ENCODE assay signal across 23 mouse cellular contexts in the genomic region with DNA sequence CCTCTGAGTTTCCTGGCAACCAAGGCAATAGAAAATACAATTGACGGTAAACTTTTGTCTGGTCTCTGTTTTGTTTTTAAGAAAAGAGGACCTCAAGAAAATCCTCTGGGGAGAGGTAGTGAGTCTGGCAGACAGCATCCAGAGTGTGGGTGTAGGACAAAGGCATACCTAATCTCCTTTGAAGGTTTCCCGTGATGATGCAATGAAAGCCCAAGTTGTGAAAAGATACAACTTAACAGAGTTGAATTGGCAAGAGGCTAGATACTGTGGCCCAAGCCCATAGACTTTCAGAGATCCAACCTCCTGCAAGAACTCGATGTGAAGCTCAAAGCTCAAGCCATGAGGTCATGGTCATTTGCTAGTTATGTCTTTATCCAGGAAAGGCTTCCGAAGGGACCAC.
DNase-seq lines count a peak whose midpoint lies in the region; ATAC-seq lines count a peak whose summit lies in the region.
"Had no signal": no experiment of that assay in that cellular context is flagged by ENCODE, and none has a peak within 500 bp of the region (broad histone marks: within the 10 kb centered on the region; RNA-seq: fewer than 3 reads in every experiment).

No protein-coding gene starts in this region.

- no peaks in the 10 kb centered on the region for H3K27me3 ChIP-seq in midbrain, embryonic 10.5 days (ENCODE audit: low read depth, poor library complexity, severe bottlenecking)
- H3K27me3 ChIP-seq in midbrain, embryonic 15.5 days (replicated peaks) = no peaks in the 10 kb centered on the region
- no peaks in the 10 kb centered on the region for H3K27me3 ChIP-seq in midbrain, embryonic 11.5 days (ENCODE audit: control insufficient read depth, insufficient read depth, low read length)
- no peaks in the 10 kb centered on the region for H3K27me3 ChIP-seq in midbrain, embryonic 13.5 days
- H3K27me3 ChIP-seq: CH12.LX, Patski had no signal

- no peak overlapping the region for H3K4me3 ChIP-seq in midbrain, embryonic 10.5 days
- no peak overlapping the region for H3K4me3 ChIP-seq in midbrain, embryonic 15.5 days
- no peak overlapping the region for H3K4me3 ChIP-seq in midbrain, embryonic 11.5 days (ENCODE audit: low read depth, low read length)
- no peak overlapping the region for H3K4me3 ChIP-seq in midbrain, embryonic 13.5 days (replicated peaks)

- no peak overlapping the region for H3K4me2 ChIP-seq in midbrain, embryonic 15.5 days
- no peak overlapping the region for H3K4me2 ChIP-seq in midbrain, embryonic 11.5 days
- no peak overlapping the region for H3K4me2 ChIP-seq in midbrain, embryonic 13.5 days (replicated peaks)

- H3K27ac ChIP-seq in midbrain, embryonic 10.5 days (replicated peaks) = 0 out of 2 replicates have a peak overlapping the region, but pooled peaks have one; percentile 17
- H3K27ac ChIP-seq in midbrain, embryonic 15.5 days = no peak overlapping the region
- H3K27ac ChIP-seq in midbrain, embryonic 11.5 days (ENCODE audit: low read depth, low read length) = no peak overlapping the region
- H3K27ac ChIP-seq in midbrain, embryonic 13.5 days = no peak overlapping the region

- no peak for ATAC-seq in midbrain, embryonic 15.5 days (replicated peaks)
- no peak for ATAC-seq in midbrain, embryonic 11.5 days (ENCODE audit: low FRiP score)
- ATAC-seq in midbrain, embryonic 13.5 days = no peak
- ATAC-seq: activated CD4-positive, CD25-positive, alpha-beta regulatory T cell, adult 4 months; CD4-positive, CD25-positive, alpha-beta regulatory T cell, adult 4 months; Patski had no signal

- H3K4me1 ChIP-seq in midbrain, embryonic 10.5 days = peaks cover 11% of the 10 kb centered on the region
- H3K4me1 ChIP-seq in midbrain, embryonic 15.5 days = peaks cover 1% of the 10 kb centered on the region; the same call in 1 of the 2 replicates
- H3K4me1 ChIP-seq in midbrain, embryonic 11.5 days (ENCODE audit: control insufficient read depth, insufficient read depth, low read length) = no peaks in the 10 kb centered on the region
- no peaks in the 10 kb centered on the region for H3K4me1 ChIP-seq in midbrain, embryonic 13.5 days (replicated peaks)

- WGBS in midbrain, embryonic 10.5 days = 67% methylated on average over 4 of the region's 4 CpGs
- 46% methylated on average over 4 of the region's 4 CpGs for WGBS in midbrain, embryonic 15.5 days
- 58% methylated on average over 4 of the region's 4 CpGs for WGBS in midbrain, embryonic 11.5 days
- 44% methylated on average over 4 of the region's 4 CpGs for WGBS in midbrain, embryonic 13.5 days

- no peak for DNase-seq in midbrain, embryonic 10.5 days (ENCODE audit: low spot score)
- DNase-seq in midbrain, embryonic 11.5 days (ENCODE audit: low spot score, missing footprints) = peak; percentile 77
- DNase-seq in fat pad, adult 2 months (ENCODE audit: extremely low read depth, low read depth, low spot score) = peak; percentile 67
- peak; percentile 75 for DNase-seq in gonadal fat pad, adult 2 months (ENCODE audit: low read depth)
- DNase-seq in T-cell, adult 2 months (ENCODE audit: low spot score) = no peak
- no peak for DNase-seq in spleen, adult 12 weeks (ENCODE audit: low spot score)
- DNase-seq: adrenal gland, adult 2 months; adrenal gland, adult 8-10 months; adrenal gland, postnatal 10 days; adrenal gland, postnatal 14 days; adrenal gland, postnatal 25 days; adrenal gland, postnatal 36 days; B cell, adult 2 months; cerebellum, adult 11 months; cerebellum, adult 11-12 months; cerebellum, adult 18-20 months had no signal

- no peaks in the 10 kb centered on the region for H3K36me3 ChIP-seq in midbrain, embryonic 10.5 days
- H3K36me3 ChIP-seq in midbrain, embryonic 15.5 days (replicated peaks) = no peaks in the 10 kb centered on the region
- H3K36me3 ChIP-seq in midbrain, embryonic 11.5 days (ENCODE audit: control insufficient read depth, insufficient read depth, low read length) = no peaks in the 10 kb centered on the region
- H3K36me3 ChIP-seq in midbrain, embryonic 13.5 days = no peaks in the 10 kb centered on the region
- H3K36me3 ChIP-seq: G1E had no signal

- no peaks in the 10 kb centered on the region; the same call in 1 of the 2 replicates for H3K9me3 ChIP-seq in midbrain, embryonic 10.5 days (replicated peaks)
- no peaks in the 10 kb centered on the region for H3K9me3 ChIP-seq in midbrain, embryonic 15.5 days
- no peaks in the 10 kb centered on the region for H3K9me3 ChIP-seq in midbrain, embryonic 11.5 days (ENCODE audit: control insufficient read depth, low read length)
- H3K9me3 ChIP-seq in midbrain, embryonic 13.5 days = no peaks in the 10 kb centered on the region

- H3K9ac ChIP-seq in midbrain, embryonic 15.5 days = no peak overlapping the region
- H3K9ac ChIP-seq in midbrain, embryonic 11.5 days (ENCODE audit: low read length) = no peak overlapping the region
- H3K9ac ChIP-seq in midbrain, embryonic 13.5 days (replicated peaks) = no peak overlapping the region

Comparison
In these comparisons a context has a peak if more than half of its experiments do, and no peak if none do; other contexts are left out.
1. DNase-seq: peak in midbrain, embryonic 11.5 days (single experiment), fat pad, adult 2 months (single experiment) and gonadal fat pad, adult 2 months (single experiment); none in midbrain, embryonic 10.5 days (single experiment), T-cell, adult 2 months (single experiment) and spleen, adult 12 weeks (single experiment).